Mouse (Mus musculus) kidney, adult 8-10 months (tissue): ENCODE results near the gene Col12a1.
"Not testable (repeated sequence)": the region's sequence is repeated elsewhere in the genome, so short reads cannot be mapped to it uniquely, and the experiment has no call there.

ENCODE experiments used
- DNase-seq, 2 experiments: peaks; one replicate each; pipeline ENCODE4 v3.0.0; 2022

The Col12a1 gene

GRCm38 (mm10) chr9:79689342-79689741, 29.3 kb downstream of the Col12a1 start:
- DNase-seq, result no peak

- no peak for DNase-seq
Observed at GRCm38 (mm10) chr9:79687227-79687626, 31.4 kb downstream of the Col12a1 start.

- DNase-seq, result no peak
Observed at GRCm38 (mm10) chr9:79686049-79686448, 32.6 kb downstream of the Col12a1 start.

GRCm38 (mm10) chr9:79680453-79681240, 38.0 kb downstream of the Col12a1 start:
- DNase-seq, result peak in 1 of 2 experiments; percentile 4

GRCm38 (mm10) chr9:79668806-79669205, 49.8 kb downstream of the Col12a1 start:
- not testable (repeated sequence) for DNase-seq

- DNase-seq, result no peak
Observed at GRCm38 (mm10) chr9:79653327-79654150, 65.1 kb downstream of the Col12a1 start.

- no peak for DNase-seq
Observed at GRCm38 (mm10) chr9:79648587-79648986, 70.0 kb downstream of the Col12a1 start.

DNA sequence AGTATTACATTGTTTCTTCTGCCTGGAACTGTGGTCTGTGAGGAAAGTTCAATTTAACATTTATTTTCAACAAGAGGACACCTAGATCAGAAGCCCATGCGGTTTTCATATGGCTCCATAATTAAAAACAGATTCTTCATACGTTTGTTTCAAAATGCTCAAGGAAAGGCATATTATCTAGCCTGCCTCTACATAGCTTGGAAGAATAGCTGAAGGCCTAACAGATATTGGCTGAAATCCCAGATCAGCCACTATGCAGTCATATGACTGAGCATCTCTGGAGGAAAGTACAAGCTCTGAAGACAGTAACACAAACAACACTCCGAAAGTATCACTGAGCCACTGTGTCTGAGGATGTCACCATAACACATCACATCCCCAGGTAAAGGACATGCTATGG, 72.9 kb downstream of the Col12a1 start:
- DNase-seq, result peak; percentile 11 to 33

DNA sequence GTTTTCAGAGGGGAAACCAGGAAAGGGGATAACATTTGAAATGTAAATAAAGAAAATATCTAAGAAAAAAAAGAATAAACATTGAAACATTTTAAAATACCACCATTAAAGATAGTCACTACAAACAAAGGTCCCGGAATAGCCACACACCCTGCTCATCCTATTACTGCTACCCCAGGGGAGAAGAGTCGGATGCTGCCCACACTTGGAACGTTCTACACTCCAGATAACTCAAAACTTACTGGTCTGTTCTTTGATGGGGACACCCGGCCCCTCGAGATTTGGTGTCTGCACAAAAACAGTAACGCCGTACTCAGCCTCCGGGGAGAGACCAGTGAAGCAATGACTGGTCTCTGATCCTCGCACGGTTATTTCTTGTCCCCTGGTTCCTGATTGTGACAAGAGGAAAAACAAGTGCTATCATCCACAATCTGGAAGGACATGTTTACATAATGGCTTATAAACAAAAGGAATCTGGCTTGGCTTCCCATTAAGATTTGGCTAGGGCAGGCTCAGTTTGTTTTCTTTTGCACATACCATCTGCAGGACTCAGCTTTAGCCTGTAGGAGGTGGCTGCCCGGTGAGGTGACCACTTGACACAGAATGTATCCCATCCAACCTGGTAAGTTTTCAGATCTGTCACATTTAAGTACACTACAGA, 79.1 kb downstream of the Col12a1 start:
- DNase-seq, result no peak

- no peak for DNase-seq
Observed at GRCm38 (mm10) chr9:79637879-79638278, 80.8 kb downstream of the Col12a1 start.

DNA sequence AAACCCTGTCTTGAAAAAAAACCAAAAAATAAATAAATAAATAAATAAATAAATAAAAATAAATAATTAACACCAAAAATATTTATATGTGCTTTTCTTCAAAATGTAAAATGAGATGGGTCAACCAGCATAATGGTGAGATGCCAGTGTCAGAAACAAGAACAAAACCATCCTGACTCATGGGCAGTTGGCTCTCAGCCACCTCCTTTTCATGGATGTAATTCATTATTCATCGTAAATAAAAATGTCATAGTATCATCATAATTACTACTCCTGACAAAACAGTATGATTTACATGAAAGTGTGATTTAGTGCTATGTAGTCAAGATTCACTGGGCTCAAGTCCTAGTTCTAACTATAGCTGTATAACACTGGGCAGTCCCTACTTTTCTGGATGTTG, 84.6 kb downstream of the Col12a1 start:
- DNase-seq, result no peak

- DNase-seq, result no peak
Observed at GRCm38 (mm10) chr9:79631186-79631585, 87.4 kb downstream of the Col12a1 start.

DNA sequence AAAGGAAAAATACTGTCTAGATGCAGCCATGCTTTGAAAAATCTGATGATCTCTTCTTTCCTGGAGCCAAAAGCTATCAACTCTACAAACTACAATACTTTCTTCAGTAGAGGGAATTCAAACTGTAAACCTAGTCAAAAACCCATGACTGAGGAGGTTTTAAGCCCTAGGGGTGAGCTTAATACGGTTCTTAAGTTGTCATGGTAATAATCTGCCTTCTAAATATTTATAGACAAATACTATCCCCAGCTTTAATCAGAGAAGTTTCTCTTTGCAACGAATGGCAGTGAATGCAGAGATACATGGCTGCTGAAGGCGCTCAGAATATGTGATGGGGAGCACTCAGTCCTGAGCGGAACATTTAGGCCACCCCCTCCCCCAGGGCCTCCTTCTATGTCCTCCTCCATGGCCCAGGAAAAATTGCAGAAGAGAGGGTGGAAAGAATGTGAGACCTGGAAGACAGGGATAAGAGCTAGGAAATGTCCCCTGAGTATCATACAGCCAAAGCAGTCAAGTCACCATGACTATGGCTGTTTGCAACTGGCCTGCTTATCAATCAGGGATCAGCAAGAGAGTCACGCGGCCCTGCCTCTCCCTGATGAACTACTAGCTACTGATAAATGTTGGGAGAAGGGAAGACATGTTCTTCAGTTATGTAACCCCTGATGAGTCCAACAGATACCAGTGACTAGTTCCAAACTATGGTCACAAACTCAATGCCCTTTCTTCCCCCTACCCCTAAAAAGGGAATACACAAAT, 99.6 kb downstream of the Col12a1 start:
- no peak for DNase-seq

DNA sequence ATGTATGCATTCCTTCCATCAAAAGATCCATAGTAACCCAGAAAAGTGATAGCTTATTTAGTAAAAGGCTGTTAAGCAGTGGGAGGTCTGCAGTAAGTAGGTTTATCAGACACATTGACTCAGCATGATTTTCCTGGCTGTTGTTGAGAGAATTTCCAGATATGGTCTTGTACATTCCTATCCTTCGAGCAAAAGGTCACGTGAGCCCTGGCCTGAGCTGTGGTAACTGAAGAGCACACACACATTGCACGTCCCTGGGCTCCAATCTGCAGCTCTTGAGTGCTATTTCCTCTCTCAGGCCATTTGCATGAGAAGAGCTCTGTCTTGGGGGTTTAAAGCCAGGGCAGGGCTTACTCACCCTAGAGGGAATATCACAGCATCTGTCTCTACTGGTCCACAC, 101.3 kb downstream of the Col12a1 start:
- peak in 1 of 2 experiments; percentile 27 for DNase-seq

DNA sequence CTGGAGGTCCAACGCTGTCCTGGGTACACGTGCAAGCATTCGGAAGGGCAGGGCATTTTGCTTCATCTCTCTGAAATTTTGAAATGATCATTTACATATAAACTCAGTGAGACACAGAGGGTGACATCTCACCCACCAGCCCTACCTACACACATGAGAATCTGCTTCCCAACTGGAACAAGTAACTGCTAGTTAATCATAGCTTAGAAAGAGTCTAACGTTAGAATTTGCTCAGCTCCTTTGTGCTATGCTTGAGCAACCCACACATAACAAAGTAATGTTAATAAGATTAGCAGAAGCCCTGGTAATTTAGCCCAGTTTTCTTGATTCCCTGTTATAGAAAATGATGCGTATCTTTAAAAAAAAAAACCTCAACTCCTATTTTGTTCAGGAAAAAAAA, 102.6 kb downstream of the Col12a1 start:
- DNase-seq, result no peak

GRCm38 (mm10) chr9:79610286-79610685, 108.3 kb downstream of the Col12a1 start:
- peak; percentile 83 to 88 for DNase-seq

- DNase-seq, result no peak
Observed at GRCm38 (mm10) chr9:79609661-79610060, 109.0 kb downstream of the Col12a1 start.

GRCm38 (mm10) chr9:79608795-79609194, 109.8 kb downstream of the Col12a1 start:
- no peak for DNase-seq

GRCm38 (mm10) chr9:79608062-79608531, 110.5 kb downstream of the Col12a1 start:
- no peak for DNase-seq

DNA sequence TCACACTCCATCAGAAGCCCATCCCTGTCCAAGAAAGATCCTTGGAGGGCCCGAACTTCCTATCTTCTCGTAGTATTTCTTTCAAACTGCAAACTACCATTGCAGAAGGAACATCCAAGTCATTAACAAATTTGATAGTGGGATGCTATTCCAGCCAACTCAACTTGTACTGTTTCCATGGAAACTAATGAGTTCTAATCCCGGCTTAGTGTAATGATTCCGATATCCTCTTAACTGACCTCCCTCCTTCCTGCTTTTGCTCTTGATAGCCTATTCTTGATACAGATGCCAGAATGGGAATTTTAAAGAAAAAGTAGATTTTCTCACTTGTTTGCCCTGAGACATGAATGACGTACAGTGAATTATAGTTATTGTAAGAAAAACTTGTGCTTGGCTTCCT, 112.5 kb downstream of the Col12a1 start:
- DNase-seq, result no peak

- DNase-seq, result no peak
Observed at GRCm38 (mm10) chr9:79605722-79606121, 112.9 kb downstream of the Col12a1 start.

DNA sequence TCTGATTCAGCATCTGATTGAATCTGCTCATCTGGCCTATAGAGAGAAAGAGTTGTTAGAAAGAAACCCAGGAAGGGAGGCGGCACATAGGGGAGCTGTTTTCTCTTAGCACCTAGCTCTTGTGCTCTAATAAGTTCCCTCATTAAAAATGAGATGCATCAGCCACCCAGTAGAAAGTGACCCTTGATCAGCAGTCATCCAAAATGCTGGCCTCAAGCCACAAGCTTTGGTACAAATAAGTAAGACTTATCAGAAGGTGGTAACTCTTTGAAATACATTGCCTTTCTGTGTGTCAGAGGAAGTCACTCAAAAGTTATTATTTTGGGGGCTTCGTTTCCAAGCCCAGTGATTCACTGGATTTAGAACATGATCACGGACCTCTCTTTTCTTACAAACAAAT, 114.1 kb downstream of the Col12a1 start:
- peak; percentile 70 to 82 for DNase-seq

- no peak for DNase-seq
Observed at GRCm38 (mm10) chr9:79603448-79603847, 115.2 kb downstream of the Col12a1 start.
